Mouse (Mus musculus) urinary bladder, postnatal 4 days (tissue): ENCODE results near the gene Shank2.

Source experiments
- DNase-seq, 2 experiments: peaks; one replicate each; pipeline ENCODE4 v3.0.0; 2021 to 2022; ENCODE audit warnings: low spot score in 2 of 2

Gene Shank2

GRCm38 (mm10) chr7:144030796-144031195 is 29.1 kb downstream of the Shank2 start:
- no peak for DNase-seq

- DNase-seq: no peak
Observed at GRCm38 (mm10) chr7:144031611-144032010, 29.9 kb downstream of the Shank2 start.

DNA sequence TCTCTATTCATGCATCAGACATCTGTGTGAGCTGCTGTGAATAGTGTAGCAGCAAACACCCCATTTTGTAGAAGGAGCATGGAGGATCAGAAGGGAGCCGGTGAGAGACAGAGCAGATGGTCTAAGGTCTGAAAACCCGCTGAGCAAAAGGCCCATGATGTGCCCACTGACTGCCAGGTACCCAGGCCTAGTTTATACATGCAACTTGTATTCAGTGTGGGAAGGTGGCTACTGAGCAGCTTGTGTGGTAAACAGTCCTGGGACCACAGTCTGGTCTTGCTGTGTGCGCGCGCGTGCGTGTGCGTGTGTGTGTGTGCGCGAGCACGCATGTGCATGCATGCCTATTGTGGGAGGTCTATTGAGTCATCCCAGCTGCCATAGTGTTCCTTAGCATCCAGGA is 35.8 kb downstream of the Shank2 start:
- DNase-seq: no peak

DNA sequence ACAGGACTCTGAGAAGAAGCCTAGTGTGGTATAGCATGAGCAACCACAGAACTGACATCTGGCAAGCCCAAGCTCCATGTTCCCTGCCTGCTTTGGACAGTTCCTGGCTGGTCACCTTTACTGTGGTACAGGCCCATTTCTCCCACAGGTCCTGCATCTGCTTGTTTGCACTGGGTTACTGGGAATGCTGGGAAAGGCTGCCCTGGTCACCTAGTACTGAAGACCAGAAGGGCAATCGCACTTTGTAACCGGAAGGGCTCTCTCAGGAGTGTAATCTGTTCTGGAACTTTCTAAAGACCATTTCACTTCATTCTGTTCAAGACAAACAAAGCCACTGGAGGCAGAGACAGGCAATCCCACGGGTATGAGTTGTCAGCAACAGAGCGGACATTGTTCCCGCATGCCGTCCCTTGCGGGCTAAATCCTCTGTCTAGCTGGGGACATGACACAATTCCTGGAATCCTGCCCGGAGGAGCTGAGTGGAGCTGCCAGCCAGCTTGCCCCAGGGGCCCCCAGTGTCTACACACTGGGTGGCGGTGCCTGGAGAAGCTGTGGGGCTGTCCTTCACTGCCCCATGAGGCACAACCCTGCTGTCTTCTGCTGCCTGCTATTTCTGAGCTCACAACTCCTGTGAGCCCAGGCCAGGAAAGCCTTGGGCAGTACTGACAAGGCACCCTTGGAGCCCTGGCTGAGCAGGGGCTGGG is 36.4 kb downstream of the Shank2 start:
- peak in 1 of 2 experiments; percentile 33 for DNase-seq

- DNase-seq: no peak
Observed at GRCm38 (mm10) chr7:144038741-144039140, 37.0 kb downstream of the Shank2 start.

GRCm38 (mm10) chr7:144040328-144040727 is 38.6 kb downstream of the Shank2 start:
- DNase-seq: no peak

GRCm38 (mm10) chr7:144052076-144052475 is 50.3 kb downstream of the Shank2 start:
- DNase-seq: peak in 1 of 2 experiments; percentile 27

DNA sequence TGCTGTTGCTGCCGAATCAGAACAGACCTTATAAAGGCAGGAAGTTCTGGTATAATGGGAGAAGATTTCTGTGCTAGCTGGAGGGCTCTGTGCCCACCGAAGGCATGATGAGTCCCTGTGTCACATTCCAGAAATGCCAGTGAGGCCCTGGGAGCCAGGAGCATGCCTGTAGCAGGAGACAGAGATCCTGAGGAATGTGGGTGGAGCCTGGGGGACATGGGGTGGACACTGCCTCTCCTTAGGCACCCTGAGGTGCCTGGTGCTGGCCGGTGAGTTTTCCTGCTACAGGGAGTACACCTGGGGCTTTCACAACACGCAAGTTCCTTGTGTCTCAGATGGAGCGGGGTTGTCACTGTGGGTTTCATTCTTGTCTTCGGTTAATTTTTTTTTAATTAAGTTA is 53.5 kb downstream of the Shank2 start:
- no peak for DNase-seq

DNA sequence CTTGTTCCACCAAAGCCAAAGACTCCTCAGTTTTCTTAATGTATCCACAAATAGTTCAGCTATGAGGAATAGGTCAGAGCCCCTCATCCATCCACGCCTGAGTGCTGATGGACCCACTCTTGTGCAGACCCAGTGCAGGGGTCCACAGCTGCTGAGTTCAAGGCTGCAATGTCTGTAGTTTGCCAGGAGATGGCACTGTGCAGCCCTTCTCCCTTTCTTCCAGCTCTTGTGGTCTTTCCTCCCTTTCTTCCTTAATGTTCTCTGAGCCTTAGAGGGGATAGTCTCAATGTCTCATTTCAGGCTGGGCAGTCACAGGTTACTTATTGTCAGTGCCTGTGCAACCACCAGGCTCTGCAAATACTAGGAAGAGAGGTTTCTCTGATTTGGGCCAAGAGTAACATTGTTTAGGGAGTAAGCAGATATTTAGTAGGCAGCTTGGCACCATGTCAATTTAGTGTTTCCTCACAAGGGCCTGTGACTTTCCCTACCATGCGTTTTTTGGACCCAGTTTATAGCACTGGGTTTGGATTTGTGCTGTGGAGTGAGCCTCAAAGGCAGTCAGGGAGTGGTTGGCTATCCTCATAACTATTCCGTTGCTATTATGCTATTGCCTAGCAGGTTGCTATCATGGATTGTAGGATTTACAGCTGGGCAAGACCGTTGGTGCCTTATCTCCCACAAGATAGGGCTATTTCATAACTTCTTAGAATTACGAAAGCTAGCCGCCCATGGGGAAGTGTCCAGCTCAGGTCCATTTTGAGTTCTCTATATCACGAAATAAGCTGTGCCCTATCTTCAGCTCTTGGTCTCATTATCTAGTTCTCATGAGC is 54.2 kb downstream of the Shank2 start:
- DNase-seq: no peak

- no peak for DNase-seq
Observed at GRCm38 (mm10) chr7:144070162-144070949, 68.6 kb downstream of the Shank2 start.

- no peak for DNase-seq
Observed at GRCm38 (mm10) chr7:144072219-144072618, 70.5 kb downstream of the Shank2 start.

DNA sequence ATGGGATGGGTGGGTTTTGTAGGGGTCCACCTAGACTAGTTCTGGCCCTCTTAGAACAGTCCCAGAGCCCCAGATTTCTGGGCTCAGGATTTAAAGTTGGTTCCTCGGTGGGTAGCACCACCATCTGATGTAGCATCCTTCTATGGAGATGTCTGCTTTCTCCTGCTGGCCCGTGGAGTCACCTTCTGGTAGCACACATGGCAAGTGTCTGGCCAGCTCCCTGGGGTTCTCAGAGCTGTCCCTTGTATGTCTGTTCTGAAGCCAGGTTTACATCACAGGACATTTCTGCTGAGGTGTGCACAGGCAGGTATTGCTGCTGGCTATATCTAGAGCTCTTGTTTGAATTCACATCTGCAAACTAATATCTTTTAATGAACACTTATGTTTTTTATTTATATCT is 71.1 kb downstream of the Shank2 start:
- no peak for DNase-seq

GRCm38 (mm10) chr7:144074718-144075117 is 73.0 kb downstream of the Shank2 start:
- DNase-seq: peak in 1 of 2 experiments; percentile 71

GRCm38 (mm10) chr7:144078661-144079060 is 76.9 kb downstream of the Shank2 start:
- DNase-seq: no peak

DNA sequence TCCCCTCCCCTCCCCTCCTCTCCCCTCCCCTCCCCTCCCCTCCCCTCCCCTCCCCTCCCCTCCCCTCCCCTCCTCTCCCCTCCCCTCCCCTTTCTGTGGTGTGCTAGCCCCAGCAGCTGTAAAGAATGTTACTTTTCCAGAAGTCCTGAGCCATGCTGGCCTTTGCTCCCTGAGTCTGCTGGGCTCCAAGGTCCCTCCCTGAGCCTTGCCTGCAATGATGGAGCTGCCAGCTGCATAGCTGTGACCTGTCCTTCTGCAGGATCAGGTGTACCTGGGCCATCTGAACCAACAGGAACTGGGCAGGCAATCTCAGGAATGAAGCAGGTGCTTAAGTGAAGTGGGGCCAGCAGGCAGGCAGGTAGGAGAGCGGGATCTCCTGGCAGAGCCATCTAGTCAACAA is 78.1 kb downstream of the Shank2 start:
- no peak for DNase-seq

- DNase-seq: no peak
Observed at GRCm38 (mm10) chr7:144081448-144081847, 79.7 kb downstream of the Shank2 start.

GRCm38 (mm10) chr7:144081963-144082362 is 80.2 kb downstream of the Shank2 start:
- no peak for DNase-seq

GRCm38 (mm10) chr7:144087277-144087676 is 85.5 kb downstream of the Shank2 start:
- DNase-seq: no peak

DNA sequence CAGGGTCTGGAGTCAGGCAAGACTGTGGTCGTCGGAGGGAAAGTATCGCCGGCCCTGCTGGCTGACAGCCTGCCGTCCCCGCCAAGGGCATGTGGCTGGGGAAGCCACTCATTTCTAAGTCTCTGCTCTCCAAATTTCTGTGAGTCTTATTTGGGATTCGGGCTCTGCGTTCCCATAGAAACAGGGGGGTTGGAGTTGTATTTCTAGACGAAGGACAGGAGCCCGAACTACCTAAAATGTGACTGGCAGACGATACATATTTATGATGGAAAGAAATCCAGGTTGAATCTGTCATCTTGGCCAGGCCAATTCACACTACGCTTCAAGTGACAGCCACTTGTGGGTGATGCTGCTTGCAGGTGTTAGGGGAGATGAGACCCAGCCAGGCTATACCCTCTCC is 92.4 kb downstream of the Shank2 start:
- no peak for DNase-seq

DNA sequence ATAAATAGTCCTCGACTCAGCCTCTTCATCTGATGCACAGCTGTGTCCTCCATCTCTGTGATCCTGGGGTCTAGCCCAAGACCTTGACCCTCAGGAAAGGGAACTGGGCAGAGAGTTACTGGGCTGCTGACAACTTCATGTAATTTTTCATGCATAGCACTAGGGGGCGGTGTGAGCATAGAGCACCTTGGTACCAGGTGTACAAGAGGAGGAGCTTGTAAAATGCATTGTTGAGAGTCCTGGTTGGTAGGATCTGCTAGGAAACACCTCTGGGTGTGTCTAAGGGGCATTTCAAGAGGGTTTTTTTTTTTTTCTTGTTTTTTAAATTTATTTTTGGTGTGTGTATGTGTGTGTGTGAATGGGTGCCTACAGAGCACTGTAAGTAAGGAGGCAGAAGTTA is 95.6 kb downstream of the Shank2 start:
- DNase-seq: no peak

- no peak for DNase-seq
Observed at GRCm38 (mm10) chr7:144102222-144102980, 100.7 kb downstream of the Shank2 start.

DNA sequence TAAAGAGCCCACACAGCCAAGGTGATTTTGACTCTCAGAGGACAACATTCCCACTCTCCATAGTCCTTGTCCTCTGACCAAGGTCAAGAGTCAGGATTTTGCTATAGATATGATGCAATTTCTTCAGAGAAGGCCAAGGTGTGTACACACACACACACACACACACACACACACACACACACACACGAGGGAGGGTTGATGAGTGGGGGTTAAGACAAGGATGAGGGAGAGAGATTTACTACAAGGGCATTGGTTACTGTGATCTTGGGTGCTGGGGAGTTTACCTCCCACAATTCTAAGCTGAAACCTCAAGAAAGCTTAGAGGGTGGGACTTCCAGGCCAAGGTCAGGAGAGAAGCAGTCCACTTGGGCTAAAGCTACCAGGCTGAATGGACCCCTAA is 104.2 kb downstream of the Shank2 start:
- no peak for DNase-seq
